Mouse (Mus musculus): Measurements from ENCODE around the gene Zmat3. TPM values are rescaled to one million over a fixed set of nuclear protein-coding genes. Genes with fewer than 3 reads are reported as not detected.

The Zmat3 gene
- total RNA-seq, 4 experiments from 2014 or later, result 5.9 to 8.9 (median 6.6) TPM

- DNase-seq (ENCODE audit: low spot score), result no peak
Observed at GRCm38 (mm10) chr3:32371957-32372356, 6.1 kb upstream of the Zmat3 start.

DNA sequence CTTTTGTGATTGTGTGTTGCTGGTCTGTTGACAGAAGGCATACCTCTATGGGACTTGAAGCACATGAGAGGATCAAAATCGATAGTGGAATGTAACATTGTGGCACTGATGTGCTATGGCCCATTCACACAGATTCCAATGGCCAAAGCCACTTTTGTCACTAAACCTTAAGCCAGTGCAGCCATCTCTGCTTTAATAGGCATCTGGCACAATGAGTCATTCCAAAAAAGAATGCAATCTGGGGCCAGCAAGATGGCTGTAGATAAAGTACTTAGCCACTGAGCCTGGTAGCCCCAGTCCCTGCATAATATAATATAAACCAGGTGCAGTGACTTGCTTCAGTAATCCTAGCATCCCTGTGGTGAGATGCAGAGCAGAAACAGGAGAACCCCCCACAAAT lies 1.7 kb upstream of the Zmat3 start:
- DNase-seq (ENCODE audit: low spot score), result no peak

DNA sequence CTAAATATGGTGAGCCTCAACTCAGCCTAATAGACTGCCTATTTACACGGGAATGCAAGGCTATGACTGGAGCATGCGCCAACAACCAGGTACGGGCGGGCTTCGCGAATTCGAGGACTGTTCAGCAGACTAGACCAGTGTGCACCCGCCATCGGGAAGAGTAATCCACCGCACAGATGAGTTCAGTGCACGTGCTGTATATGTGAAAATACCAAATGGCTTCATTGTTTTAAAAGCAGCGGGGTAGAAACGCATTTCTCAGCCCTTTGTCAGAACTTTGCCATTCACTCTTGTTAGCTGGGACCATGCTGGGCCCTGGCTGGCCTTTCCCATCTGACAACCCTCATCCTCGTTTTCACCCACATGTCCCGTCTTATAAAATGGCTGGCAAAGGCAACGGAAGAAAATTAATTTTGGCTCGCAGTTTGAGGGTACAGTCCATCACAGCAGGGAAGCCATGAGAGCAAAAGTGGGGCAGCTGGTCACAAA lies 476 bp upstream of the Zmat3 start:
- no peak for DNase-seq (ENCODE audit: low spot score)

GRCm38 (mm10) chr3:32364841-32365545 lies 821 bp downstream of the Zmat3 start:
- DNase-seq (ENCODE audit: low spot score), result no peak

DNA sequence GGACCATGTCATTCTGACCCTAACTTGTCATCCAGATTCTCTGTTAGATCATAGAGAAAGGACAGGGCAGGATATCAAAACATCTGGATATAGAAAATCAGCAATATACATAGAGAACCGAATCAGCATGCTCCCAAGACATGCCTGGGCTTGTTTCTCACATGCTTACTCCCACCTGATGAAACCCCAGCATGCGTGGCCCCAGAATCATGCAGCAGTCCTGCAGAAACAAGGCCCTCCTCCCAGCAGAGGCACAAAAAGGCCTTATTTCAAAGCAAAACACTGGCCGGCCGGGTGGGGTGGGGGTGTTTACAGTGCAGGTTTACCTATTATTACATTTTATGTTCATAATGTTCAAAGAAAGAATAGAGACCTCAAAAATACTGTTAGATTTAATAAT lies 1.6 kb downstream of the Zmat3 start:
- DNase-seq (ENCODE audit: low spot score), result no peak

DNA sequence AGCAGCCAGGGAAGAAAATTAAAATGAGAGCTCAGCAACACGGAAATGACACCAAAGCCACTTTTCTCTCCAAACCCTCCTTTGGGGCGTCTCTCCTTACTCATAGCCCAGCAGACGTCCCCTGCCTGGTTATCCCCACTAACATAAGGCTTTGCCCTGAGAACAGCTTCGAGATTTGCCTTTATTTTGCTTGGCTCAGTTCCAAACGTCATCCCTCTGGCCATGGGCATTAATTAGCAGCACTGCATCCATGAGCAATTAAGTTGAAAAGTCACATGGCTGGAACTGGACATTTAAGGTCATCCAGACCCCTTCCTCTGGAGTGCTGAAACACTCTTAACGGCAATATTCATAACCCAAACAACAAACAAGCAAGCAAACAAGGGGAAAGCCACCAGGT lies 4.6 kb downstream of the Zmat3 start:
- no peak for DNase-seq (ENCODE audit: low spot score)

DNA sequence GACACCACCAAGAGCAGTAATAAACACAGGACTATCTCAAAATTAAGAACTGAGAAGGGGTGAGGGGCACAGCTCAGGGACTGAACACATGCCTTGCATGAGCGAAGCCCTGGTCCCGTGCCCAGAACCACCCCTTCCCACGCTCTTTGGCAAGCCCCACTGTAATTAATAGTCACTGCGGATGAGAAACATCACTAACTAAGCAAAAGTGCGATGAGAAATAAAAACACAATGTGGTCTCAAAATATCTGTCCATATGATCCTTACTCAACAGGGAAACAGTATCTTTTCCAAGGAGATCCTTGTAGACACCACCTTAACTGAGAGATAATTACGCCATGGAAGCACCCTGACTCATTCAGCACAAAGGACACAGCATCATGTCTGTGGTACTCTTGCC lies 17.9 kb downstream of the Zmat3 start:
- no peak for DNase-seq (ENCODE audit: low spot score)

GRCm38 (mm10) chr3:32345249-32345648 lies 20.6 kb downstream of the Zmat3 start:
- no peak for DNase-seq (ENCODE audit: low spot score)

DNA sequence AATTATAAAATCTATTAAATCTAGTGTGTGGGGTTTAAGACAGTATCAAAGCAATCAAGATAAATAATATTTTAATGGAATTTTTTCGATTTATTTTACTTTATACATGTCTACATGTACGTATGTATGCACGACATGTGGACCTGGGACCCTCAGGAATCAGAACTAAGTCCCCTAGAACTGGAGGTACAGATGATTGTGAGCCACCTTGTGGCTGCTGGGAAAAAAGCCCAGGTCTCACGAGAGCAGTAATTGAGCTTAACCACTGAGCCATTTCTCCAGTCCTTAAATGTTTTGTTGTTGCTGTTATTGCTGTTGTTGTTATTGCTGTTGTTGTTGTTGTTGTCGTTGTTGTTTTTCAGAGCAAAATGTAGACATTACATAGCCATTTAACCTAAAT lies 21.0 kb downstream of the Zmat3 start:
- no peak for DNase-seq (ENCODE audit: low spot score)

DNA sequence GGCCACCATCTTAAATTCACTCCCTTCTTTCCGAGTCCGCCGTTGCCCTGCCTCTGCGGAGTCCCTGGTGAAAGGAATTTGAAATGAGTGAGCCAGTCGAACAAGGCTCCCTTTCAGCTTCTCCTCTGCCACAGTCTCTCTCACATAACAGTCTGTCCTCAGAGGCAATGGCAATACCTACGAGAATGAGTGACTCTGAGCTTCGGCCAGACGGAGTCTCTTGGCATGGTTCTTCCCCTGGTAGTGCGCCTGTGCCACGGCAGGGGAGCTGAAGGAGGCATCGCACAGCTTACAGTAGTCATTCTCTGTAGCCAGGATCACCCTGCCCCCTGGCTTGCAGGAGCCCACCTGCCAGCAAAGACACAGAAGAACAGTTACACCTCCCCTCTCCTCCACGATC lies 22.4 kb downstream of the Zmat3 start:
- DNase-seq (ENCODE audit: low spot score), result no peak

- DNase-seq (ENCODE audit: low spot score), result no peak
Observed at GRCm38 (mm10) chr3:32341434-32341833, 24.4 kb downstream of the Zmat3 start.

DNA sequence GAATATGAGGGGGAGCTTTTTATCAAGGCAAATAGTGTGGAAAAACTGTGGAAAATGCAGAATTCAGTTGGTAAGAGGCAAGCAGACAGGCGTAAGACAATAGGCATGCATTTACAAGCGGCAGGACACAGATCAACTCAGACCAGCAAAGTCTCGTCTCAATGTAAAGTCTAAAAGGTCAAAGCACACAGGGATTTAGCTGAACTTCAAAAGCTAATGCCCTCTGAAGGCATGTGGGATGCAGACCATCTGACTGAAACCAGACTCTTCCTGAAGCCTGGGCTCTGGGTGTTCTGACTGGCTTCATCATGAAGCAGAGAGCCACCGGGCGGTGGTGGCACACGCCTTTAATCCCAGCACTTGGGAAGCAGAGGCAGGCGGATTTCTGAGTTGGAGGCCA lies 27.6 kb downstream of the Zmat3 start:
- DNase-seq (ENCODE audit: low spot score), result no peak

- DNase-seq (ENCODE audit: low spot score), result no peak
Observed at GRCm38 (mm10) chr3:32337770-32338169, 28.0 kb downstream of the Zmat3 start.

DNA sequence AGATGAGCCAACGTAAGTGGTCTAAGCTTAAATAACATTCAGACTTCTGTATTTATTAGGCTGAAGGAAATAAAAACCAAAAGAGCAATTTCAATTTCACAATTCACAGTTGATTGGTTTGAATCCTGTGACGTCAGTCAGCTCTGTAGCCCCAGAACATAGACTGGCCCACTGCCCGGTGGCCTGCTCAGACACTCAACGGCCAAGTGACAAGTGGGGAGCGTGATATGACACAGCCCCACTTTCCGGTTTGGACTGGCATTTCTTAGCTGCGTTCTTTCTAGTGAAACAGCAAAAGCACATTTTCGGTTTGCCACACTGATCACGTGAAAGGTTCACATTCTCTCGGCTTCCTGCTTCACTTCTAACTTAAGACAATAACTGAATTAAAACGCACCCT lies 30.9 kb downstream of the Zmat3 start:
- DNase-seq (ENCODE audit: low spot score), result peak; percentile 65

DNA sequence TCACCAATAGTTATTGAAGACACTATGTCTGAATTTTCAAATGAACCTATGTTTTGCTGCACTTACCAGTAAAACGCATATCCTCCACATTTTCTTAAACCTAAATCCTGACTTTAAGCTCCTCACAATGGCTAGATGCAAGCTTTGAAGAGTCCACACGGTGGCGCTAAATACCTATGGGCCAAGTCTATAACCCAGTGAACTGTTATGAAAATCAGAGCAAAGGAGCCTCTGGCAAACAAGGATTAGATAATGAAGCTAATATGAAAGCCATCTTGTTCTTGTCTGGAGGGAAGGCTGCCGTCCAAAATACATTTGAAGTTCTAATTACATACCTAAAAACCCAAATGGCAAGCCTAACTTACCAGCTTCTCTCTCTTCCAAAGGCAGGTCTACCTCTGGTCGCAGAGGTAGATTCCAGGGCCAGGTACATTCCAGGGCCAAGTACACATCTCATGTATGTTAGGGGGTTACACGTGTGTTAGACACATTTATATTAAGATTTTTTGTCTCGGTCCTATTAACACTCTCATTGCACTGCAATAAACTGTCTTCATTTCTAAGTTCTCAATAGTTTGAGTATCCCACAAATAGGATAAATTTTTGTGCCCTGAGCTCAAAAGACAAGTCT lies 32.2 kb downstream of the Zmat3 start:
- peak; percentile 79 for DNase-seq (ENCODE audit: low spot score)

DNA sequence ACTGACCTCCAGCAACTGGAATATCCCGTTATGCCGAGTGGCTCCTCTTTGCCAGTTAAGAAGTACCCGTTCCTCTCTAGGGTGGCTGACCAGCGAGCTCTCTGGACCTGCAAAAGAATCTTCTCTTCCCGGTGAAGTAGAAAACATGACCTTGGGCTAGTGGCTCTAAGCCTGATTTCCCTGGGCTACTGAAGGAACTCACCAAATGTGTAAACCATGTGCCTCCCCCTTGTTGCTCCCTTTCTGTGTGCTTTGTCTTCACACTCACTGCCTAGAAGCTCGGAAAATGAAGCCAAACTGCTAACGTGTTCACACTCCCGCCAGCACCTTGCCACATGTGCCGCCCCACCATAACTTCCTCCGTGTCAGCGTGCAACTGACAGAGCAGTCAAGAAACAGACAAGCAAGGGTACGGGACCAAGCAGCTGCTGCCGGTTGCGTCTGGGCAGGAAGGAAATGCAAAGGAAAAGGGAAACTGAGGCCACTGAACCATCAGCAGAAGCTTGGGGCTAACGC lies 47.9 kb downstream of the Zmat3 start:
- no peak for DNase-seq (ENCODE audit: low spot score)

DNA sequence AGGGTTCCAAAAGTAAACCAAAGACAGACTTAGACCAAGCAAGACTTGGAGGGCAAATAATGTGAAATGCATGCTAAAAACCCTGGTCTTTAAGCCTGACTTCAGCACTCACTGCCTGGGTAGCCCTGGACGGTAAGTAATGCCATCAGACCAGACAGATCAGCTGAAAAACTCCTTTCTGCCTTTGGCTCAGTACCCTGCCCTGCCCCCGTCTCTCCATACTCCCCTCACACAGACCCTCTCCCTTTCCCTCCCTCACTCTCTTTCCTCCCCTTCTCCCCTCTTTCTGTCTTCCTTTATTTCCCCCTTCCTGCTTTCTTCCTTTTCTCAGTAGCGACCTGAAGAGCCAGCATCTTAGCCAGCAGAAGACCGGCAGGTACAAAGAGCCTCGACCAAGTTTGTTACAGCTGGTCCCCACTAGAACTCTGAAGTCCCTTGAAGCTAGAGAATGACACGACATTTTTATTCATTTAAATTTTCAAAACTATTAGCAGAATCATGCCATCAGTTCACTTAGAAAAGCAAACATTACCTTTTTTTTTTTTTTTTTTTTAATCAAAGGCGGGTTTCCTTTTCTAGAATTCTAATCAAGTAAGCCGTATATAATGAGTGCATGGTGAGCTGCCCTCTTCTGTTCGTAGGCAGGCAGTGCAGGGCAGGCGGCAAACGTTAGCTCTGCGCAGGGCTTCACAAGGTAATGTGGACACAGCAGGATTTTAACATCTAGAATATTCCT lies 48.5 kb downstream of the Zmat3 start:
- DNase-seq (ENCODE audit: low spot score), result no peak

DNA sequence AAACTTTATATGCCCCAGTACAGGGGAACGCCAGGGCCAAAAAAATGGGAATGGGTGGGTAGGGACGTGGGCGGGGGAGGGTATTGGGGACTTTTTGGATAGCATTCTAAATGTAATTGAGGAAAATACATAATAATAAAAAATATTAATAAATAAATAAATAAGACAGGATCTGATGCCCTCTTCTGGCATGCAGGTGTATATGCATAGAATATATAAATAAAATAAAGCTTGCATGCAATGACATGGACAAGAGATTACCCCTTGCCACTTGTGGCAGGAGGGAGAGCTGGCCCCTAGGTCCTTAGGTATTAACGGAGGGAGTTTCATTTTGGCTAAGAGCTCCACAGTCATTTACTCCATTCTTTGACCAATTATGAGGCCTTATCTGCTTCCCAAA lies 51.1 kb downstream of the Zmat3 start:
- no peak for DNase-seq (ENCODE audit: low spot score)

DNA sequence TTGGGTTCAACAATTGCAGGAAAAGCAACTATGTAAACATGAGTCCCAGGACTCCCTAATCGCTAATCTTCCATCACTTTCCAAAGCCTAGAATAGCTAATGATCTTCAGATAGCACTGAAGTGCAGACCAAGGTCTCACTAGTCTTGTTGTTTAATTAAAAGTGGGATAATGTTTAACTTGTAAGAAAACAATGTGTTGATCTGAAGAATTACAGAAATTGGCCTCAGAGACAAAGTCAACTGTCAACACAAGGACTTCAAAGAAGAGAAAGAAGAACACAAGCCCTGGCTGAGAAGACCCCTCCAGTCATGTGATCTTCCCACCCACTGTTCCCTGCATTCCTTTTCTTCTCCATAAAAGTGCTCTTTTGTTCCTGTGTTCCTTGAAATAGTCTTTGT lies 61.6 kb downstream of the Zmat3 start:
- DNase-seq (ENCODE audit: low spot score), result no peak

GRCm38 (mm10) chr3:32292001-32292400 lies 73.8 kb downstream of the Zmat3 start:
- no peak for DNase-seq (ENCODE audit: low spot score)
